8 mouse cellular contexts compared by ENCODE assay signal in genomic region chr10:9901071-9901696, GRCm38 (mm10). TPM values are rescaled to one million over a fixed set of nuclear protein-coding genes. Genes with fewer than 3 reads are reported as not detected.
DNase-seq lines count a peak whose midpoint lies in the region; ATAC-seq lines count a peak whose summit lies in the region.

Gene Stxbp5 (minus strand): TSS chr10:9901079.

- DNase-seq in T-cell, adult 2 months (ENCODE audit: low spot score), result peak; percentile 70
- peak; percentile 87 to 91 for DNase-seq in cerebellum, postnatal 14 days
- peak; percentile 64 to 74 for DNase-seq in frontal cortex, postnatal 14 days (ENCODE audit: low spot score in 2 of 2)
- DNase-seq in layer of hippocampus, postnatal 14 days (ENCODE audit: low spot score in 2 of 2), result peak; percentile 80 to 87
- DNase-seq in lung, postnatal 10 days, result peak; percentile 84
- DNase-seq in ovary, postnatal 36 days (ENCODE audit: low spot score), result peak; percentile 85
- peak; percentile 78 for DNase-seq in thymus, postnatal 14 days

- peak; percentile 86 for ATAC-seq in hindbrain, embryonic 12.5 days (ENCODE audit: low FRiP score)

- H3K4me1 ChIP-seq in hindbrain, embryonic 12.5 days, result peaks cover 16% of the 10 kb centered on the region

- peak within 1 kb of the TSS; percentile 89 for H3K9ac ChIP-seq in hindbrain, embryonic 12.5 days

- WGBS in hindbrain, embryonic 12.5 days, result under 1% methylated on average over 49 of the region's 52 CpGs

- peak within 1 kb of the TSS; percentile 69 for H3K4me3 ChIP-seq in hindbrain, embryonic 12.5 days

- no peaks in the 10 kb centered on the region for H3K36me3 ChIP-seq in hindbrain, embryonic 12.5 days

- no peaks in the 10 kb centered on the region for H3K9me3 ChIP-seq in hindbrain, embryonic 12.5 days (replicated peaks)

- 0 out of 2 replicates have a peak, but pooled peaks cover 3% of the 10 kb centered on the region for H3K27me3 ChIP-seq in hindbrain, embryonic 12.5 days

- H3K27ac ChIP-seq in hindbrain, embryonic 12.5 days, result peak within 1 kb of the TSS; percentile 97

- H3K4me2 ChIP-seq in hindbrain, embryonic 12.5 days (replicated peaks), result peak within 1 kb of the TSS; percentile 93

RNA-seq across cellular contexts. Expression of gene Stxbp5, which starts in this region (rescaled TPM):
- polyA plus RNA-seq in hindbrain, embryonic 12.5 days (2016; fragmentation: Nextera tagmentation; extraction: Ambion mirVana), result 8.8 and 9.1 TPM in 2 replicates
- 100 to 1,000 TPM in 1 of 2 experiments, 10 to 100 TPM in 1; 99.8 to 104 TPM for total RNA-seq in layer of hippocampus, postnatal 14 days (2021)

Comparison
In these comparisons a context has a peak if more than half of its experiments do, and no peak if none do; other contexts are left out.
1. Peak in every context shown above with its lines: DNase-seq, ATAC-seq, H3K4me3 ChIP-seq and H3K27ac ChIP-seq.